Mouse (Mus musculus) heart, adult 2 months (tissue): ENCODE results near the gene Bmp2k. TPM values are rescaled to one million over a fixed set of nuclear protein-coding genes. Genes with fewer than 3 reads are reported as not detected.

Source experiments
- DNase-seq, 2 experiments: peaks; one replicate each; pipeline ENCODE4 v3.0.0; 2021
- H3K27ac ChIP-seq: fragments of 200-600 bp; 2 replicates; pipeline ENCODE4 v1.8.1; 2022
- H3K27me3 ChIP-seq: fragments of 200-500 bp; 2 replicates; pipeline ENCODE4 v1.6.1; 2012; ENCODE audit warnings: mild to moderate bottlenecking, low read length, inconsistent platforms, mixed read lengths; ENCODE audit not compliant: control insufficient read depth, insufficient read depth
- H3K36me3 ChIP-seq: fragments of 200-500 bp; 2 replicates; pipeline ENCODE4 v1.6.1; 2012; ENCODE audit warnings: low read length, inconsistent platforms; ENCODE audit not compliant: control insufficient read depth, insufficient read depth
- H3K4me1 ChIP-seq: fragments of 200-500 bp; 2 replicates; pipeline ENCODE4 v1.6.1; 2011; ENCODE audit warnings: low read length; ENCODE audit not compliant: control insufficient read depth, insufficient read depth
- H3K4me3 ChIP-seq: fragments of 200-600 bp; 2 replicates; pipeline ENCODE4 v1.8.1; 2022
- H3K79me2 ChIP-seq: fragments of 200-500 bp; replicated peaks from 2 replicates; pipeline ENCODE4 v1.6.1; 2012; ENCODE audit warnings: mild to moderate bottlenecking, inconsistent platforms, low read length, moderate library complexity, mixed read lengths; ENCODE audit not compliant: control insufficient read depth, insufficient read depth
- H3K9ac ChIP-seq: fragments of 200-500 bp; 2 replicates; pipeline ENCODE4 v1.6.1; 2012; ENCODE audit warnings: low read depth, mild to moderate bottlenecking, control low read depth, inconsistent platforms, low read length, mixed read lengths
- CTCF ChIP-seq: fragments of 200-600 bp; IDR thresholded peaks from 2 replicates; pipeline ENCODE4 v1.8.1; 2022; ENCODE audit warnings: antibody characterized with exemption, mild to moderate bottlenecking, moderate library complexity
- EP300 ChIP-seq: fragments of 200-500 bp; IDR thresholded peaks from 2 replicates; pipeline ENCODE4 v1.6.1; 2011; ENCODE audit warnings: low read depth, low read length, control low read depth; ENCODE audit not compliant: insufficient read depth
- POLR2A ChIP-seq: fragments of 200-500 bp; IDR thresholded peaks from 2 replicates; pipeline ENCODE4 v1.6.1; 2011; ENCODE audit warnings: mild to moderate bottlenecking, low read depth, low read length, control low read depth; ENCODE audit not compliant: insufficient read depth
- WGBS: fragments of 180-500 bp; shearing (Covaris S2); methylation state at CpG from one replicate; pipeline ENCODE4 v1.1.7; 2018; 5-methylcytosine and 5-hydroxymethylcytosine counted together
- intact Hi-C: fragments of 180-260 bp; cut with DNase I; formaldehyde crosslinking; loops from one replicate; pipeline ENCODE4 v1.15.1; 2025
- long read RNA-seq: library from polyadenylated mRNA; stranded (forward); transcript quantifications from one replicate; pipeline ENCODE4 v2.0.0, GENCODE M21; 2021
- polyA plus RNA-seq: library from polyadenylated mRNA; depleted of rRNA; stranded (reverse); fragments of >200 nt; gene quantifications from 2 replicates; pipeline ENCODE4 v1.2.3, GENCODE M21; 2012; rRNA removed
- total RNA-seq, 2 experiments: library from RNA; stranded (reverse); gene quantifications; 2 replicates each; pipeline ENCODE4 v1.2.3; 2021

Gene Bmp2k
- total RNA-seq = 1 to 10 TPM; 6.7 to 8.4 TPM
- polyA plus RNA-seq = 2.9 and 3.6 TPM in 2 replicates
- long read RNA-seq, full-length matches to known transcripts = 1 of 4 reads
- long read RNA-seq, partial matches to known transcripts = 1 of 4 reads
- long read RNA-seq, other reads (novel, unspliced or antisense) = 2 of 4 reads

- H3K27ac ChIP-seq = peak within 1 kb of the TSS; percentile 91
- TF ChIP-seq CTCF (peak; percentile 40), EP300 (no peak), POLR2A (peak; percentile 67; the same call in 1 of the 2 replicates)
- WGBS = 3% methylated on average over 71 of the region's 78 CpGs
- H3K4me3 ChIP-seq = peak within 1 kb of the TSS; percentile 92
- H3K27me3 ChIP-seq = no peaks in the 10 kb centered on the region
- H3K9ac ChIP-seq = peak within 1 kb of the TSS; percentile 85
- DNase-seq = peak; percentile 94 to 96
- intact Hi-C loops = loop anchor here (1.0 to 10.0 kb wide), 5 partner anchors 58 to 205 kb away; partner anchors contain the start of genes Anxa3 and Paqr3
- no peaks in the 10 kb centered on the region for H3K36me3 ChIP-seq
- 0 out of 2 replicates have a peak, but pooled peaks cover under 1% of the 10 kb centered on the region for H3K79me2 ChIP-seq
- H3K4me1 ChIP-seq = peaks cover 6% of the 10 kb centered on the region
Measured at GRCm38 (mm10) chr5:96997310-96997801, at the start of gene Bmp2k. Bmp2k (plus strand) TSS chr5:96997689.

DNA sequence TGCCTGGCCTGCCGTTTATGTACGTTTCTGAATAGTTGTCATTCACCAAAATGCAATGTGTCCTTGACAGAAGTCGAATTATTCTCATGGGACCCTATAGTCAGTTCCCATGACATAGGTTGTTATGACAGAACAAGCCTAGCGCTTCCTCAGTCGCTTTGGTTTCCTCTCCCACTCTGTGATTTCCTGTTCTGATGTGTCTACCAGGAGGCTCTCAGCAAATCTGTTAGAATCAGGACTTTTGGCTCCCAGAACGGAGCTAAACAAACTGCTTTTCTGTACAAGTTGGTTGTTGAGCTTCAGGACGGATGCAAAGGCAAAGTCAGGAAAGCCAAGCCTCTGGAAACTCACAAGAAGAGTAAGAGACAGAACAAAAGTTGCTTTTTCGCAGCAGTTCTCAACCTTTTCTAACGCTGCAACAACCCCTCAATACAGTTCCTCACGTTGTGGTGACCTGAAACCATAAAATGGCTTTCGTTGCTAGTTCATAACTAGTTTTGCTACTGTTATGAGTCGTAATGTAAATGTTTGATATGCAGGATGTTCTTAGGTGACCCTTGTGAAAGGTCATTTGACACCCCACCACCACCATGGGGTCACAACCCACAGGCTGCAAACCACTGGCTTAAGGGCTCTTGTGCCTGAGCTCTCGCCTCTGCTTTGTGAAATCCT, 48.5 kb upstream of the Bmp2k start:
- WGBS = 51% methylated on average over 13 of the region's 13 CpGs
- peak in 1 of 2 experiments; percentile 14 for DNase-seq

DNA sequence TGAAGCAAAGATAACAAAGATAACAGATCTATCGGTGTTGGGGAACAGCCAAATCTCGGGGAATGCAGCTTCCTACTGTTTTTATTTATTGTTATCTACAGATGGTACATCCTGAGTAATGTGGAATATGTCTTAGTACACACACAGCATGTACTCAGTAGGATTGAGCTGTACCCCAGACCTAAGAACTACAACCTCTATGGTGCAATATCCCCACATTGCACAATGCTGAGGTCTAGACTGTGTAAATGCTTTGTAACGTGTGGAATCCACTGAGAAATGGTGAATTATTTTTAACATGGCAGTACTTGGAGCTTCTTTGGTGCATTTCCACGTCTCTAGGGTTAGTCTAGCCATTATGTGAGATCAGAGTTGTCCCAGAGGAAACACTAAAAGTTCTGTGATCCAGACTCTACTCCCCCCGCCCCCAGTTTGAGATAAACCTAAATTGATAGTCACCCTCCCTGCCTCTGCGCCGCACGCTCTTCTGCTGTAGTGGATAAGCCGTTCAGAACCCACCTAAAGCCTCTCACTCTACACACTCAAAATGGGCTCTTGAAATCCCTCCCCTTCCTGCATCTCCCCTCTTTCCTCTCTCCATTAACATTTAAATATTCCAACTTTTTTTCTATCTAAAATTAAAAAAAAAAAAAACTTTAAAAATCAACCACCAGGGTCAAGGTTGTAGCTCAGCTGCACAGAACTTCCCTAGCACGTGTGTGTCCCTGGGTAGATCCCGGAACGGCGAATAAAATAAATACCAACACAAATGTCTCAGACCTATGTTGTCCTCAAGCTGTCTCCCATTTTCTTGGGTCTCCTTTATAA, 47.4 kb upstream of the Bmp2k start:
- intact Hi-C loops = no loop called here
- H3K4me1 ChIP-seq = peaks cover 1% of the 10 kb centered on the region; the same call in 1 of the 2 replicates
- WGBS = 84% methylated on average over 13 of the region's 13 CpGs

More for the DNA sequence above, 48.5 kb upstream of the Bmp2k start:
- H3K36me3 ChIP-seq = no peaks in the 10 kb centered on the region
- no peak overlapping the region for H3K4me3 ChIP-seq
- no peaks in the 10 kb centered on the region for H3K27me3 ChIP-seq
- TF ChIP-seq EP300 = no peak
- no peak for TF ChIP-seq POLR2A
- TF ChIP-seq CTCF = no peak
- H3K27ac ChIP-seq = no peak overlapping the region
- no peak overlapping the region for H3K9ac ChIP-seq
- intact Hi-C loops = no loop called here
- H3K79me2 ChIP-seq = no peaks in the 10 kb centered on the region
- peaks cover 1% of the 10 kb centered on the region; the same call in 1 of the 2 replicates for H3K4me1 ChIP-seq

DNA sequence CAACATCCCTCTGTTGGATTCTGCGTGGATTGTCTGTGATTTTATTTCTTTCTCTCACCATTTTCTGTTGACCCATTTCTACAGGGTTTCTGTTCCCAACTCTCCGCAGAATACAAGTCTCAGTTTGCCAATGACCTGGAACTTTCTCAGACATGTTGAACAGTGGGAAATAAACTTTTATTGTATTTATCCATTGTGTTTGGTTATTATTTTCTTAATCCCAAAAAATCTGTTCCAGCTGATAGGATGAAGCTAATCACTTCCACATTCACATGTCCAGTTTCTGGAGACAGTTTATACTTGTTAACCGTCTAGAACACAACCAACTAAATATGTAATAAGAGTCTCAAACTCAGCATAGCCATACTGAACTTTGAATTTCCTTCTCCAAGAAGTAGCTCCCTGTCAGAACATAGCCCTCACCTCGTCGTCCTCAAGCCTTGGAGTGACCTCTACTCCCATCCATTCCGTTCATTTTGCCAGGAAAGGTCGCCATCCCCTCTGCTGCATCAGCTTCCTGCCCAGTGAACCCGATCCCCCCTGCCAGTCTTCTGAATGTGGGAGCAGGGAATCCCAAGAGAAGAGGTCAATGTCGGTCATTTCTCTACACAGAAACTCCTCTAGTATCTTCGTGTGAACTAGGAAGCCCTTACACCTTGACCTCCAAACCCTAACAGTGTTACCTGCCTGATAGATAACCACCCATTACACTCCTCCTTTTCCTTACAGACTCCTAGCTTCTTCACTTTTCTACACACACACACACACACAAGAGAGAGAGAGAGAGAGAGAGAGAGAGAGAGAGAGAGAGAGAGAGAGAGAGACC, 46.6 kb upstream of the Bmp2k start:
- peaks cover 1% of the 10 kb centered on the region; the same call in 1 of the 2 replicates for H3K4me1 ChIP-seq
- H3K79me2 ChIP-seq = no peaks in the 10 kb centered on the region
- no peak for DNase-seq
- H3K27me3 ChIP-seq = no peaks in the 10 kb centered on the region
- no peaks in the 10 kb centered on the region for H3K36me3 ChIP-seq
- intact Hi-C loops = no loop called here
- WGBS = 75% methylated on average over 10 of the region's 10 CpGs
- TF ChIP-seq EP300 = no peak
- no peak for TF ChIP-seq POLR2A
- no peak for TF ChIP-seq CTCF
- H3K27ac ChIP-seq = no peak overlapping the region
- H3K4me3 ChIP-seq = no peak overlapping the region
- H3K9ac ChIP-seq = no peak overlapping the region

More for the DNA sequence above, 47.4 kb upstream of the Bmp2k start:
- Histone ChIP-seq H3K9ac (no peak overlapping the region), H3K27ac (no peak overlapping the region), H3K36me3 (no peaks in the 10 kb centered on the region), H3K4me3 (no peak overlapping the region), H3K79me2 (no peaks in the 10 kb centered on the region), H3K27me3 (no peaks in the 10 kb centered on the region)
- no peak for TF ChIP-seq CTCF
- no peak for TF ChIP-seq EP300
- TF ChIP-seq POLR2A = no peak
- DNase-seq = no peak

GRCm38 (mm10) chr5:96951493-96952105, 45.9 kb upstream of the Bmp2k start:
- 46% methylated on average over 8 of the region's 8 CpGs for WGBS
- Histone ChIP-seq H3K27ac (no peak overlapping the region), H3K36me3 (no peaks in the 10 kb centered on the region), H3K79me2 (no peaks in the 10 kb centered on the region), H3K4me1 (peaks cover 1% of the 10 kb centered on the region; the same call in 1 of the 2 replicates), H3K4me3 (no peak overlapping the region), H3K27me3 (no peaks in the 10 kb centered on the region), H3K9ac (no peak overlapping the region)
- DNase-seq = no peak
- intact Hi-C loops = no loop called here
- no peak for TF ChIP-seq POLR2A
- no peak for TF ChIP-seq CTCF
- no peak for TF ChIP-seq EP300
